8 mouse cellular contexts compared by ENCODE assay signal in genomic region chr1:171246709-171247452, GRCm38 (mm10). TPM values are rescaled to one million over a fixed set of nuclear protein-coding genes. Genes with fewer than 3 reads are reported as not detected.
DNase-seq lines count a peak whose midpoint lies in the region; ATAC-seq lines count a peak whose summit lies in the region.

No protein-coding gene starts in this region.

- DNase-seq in adipocyte (ENCODE audit: low spot score) = peak; percentile 99
- DNase-seq in embryo, embryonic 10 days (ENCODE audit: low spot score) = peak; percentile 99
- DNase-seq in gastrocnemius, postnatal 10 days = peak; percentile 98
- DNase-seq in induced T-regulatory cell, adult 2 months (ENCODE audit: low read depth) = peak; percentile 98
- DNase-seq in left cerebral cortex, adult 9 months (ENCODE audit: low spot score in 2 of 2) = peak; percentile 97 to 99
- peak; percentile 97 for DNase-seq in right cerebral cortex, postnatal 14 days
- DNase-seq in urinary bladder, postnatal 36 days (ENCODE audit: low spot score in 2 of 2) = peak; percentile 96 to 97

- ATAC-seq in megakaryocyte progenitor cell, adult 5-6 weeks (replicated peaks; ENCODE audit: poor library complexity) = peak; percentile 94

RNA-seq across cellular contexts. Expression of gene Adamts4, which starts 3.3 kb away (rescaled TPM):
- total RNA-seq in gastrocnemius, postnatal 10 days (2021) = 1 to 10 TPM; 3.9 to 8.0 TPM
- not detected in 2 replicates for total RNA-seq in megakaryocyte progenitor cell, adult 5-6 weeks (2015)
- not detected in 2 replicates for total RNA-seq in megakaryocyte progenitor cell, adult 5-6 weeks (2017)

RNA-seq across cellular contexts. Expression of gene Ndufs2, which starts 4.3 kb away (rescaled TPM):
- total RNA-seq in gastrocnemius, postnatal 10 days (2021) = 100 to 1,000 TPM; 468 to 578 TPM
- total RNA-seq in megakaryocyte progenitor cell, adult 5-6 weeks (2015) = 255 and 280 TPM in 2 replicates
- total RNA-seq in megakaryocyte progenitor cell, adult 5-6 weeks (2017) = 323 and 395 TPM in 2 replicates

RNA-seq across cellular contexts. Expression of gene Fcer1g, which starts 12.7 kb away (rescaled TPM):
- 10 to 100 TPM; 10.4 to 13.3 TPM for total RNA-seq in gastrocnemius, postnatal 10 days (2021)
- 293 and 379 TPM in 2 replicates for total RNA-seq in megakaryocyte progenitor cell, adult 5-6 weeks (2015)
- 101 and 178 TPM in 2 replicates for total RNA-seq in megakaryocyte progenitor cell, adult 5-6 weeks (2017)

RNA-seq across cellular contexts. Expression of gene Apoa2, which starts 22.0 kb away (rescaled TPM):
- total RNA-seq in gastrocnemius, postnatal 10 days (2021) = 1 to 10 TPM in 1 of 2 experiments, not detected in 1; 4.2 TPM
- 0.94 and 2.3 TPM in 2 replicates for total RNA-seq in megakaryocyte progenitor cell, adult 5-6 weeks (2015)
- total RNA-seq in megakaryocyte progenitor cell, adult 5-6 weeks (2017) = not detected in 2 replicates

RNA-seq across cellular contexts. Expression of gene B4galt3, which starts 23.2 kb away (rescaled TPM):
- total RNA-seq in gastrocnemius, postnatal 10 days (2021) = 10 to 100 TPM; 11.0 to 17.6 TPM
- total RNA-seq in megakaryocyte progenitor cell, adult 5-6 weeks (2015) = 14.7 and 16.1 TPM in 2 replicates
- total RNA-seq in megakaryocyte progenitor cell, adult 5-6 weeks (2017) = 18.0 and 22.6 TPM in 2 replicates

Comparison
In these comparisons a context has a peak if more than half of its experiments do, and no peak if none do; other contexts are left out.
1. Peak in every context shown above with its lines: DNase-seq and ATAC-seq.
2. RNA of gene Adamts4, which starts 3.3 kb away (total RNA-seq): 3.9 to 8.0 TPM in gastrocnemius, postnatal 10 days; not detected in megakaryocyte progenitor cell, adult 5-6 weeks; every median in the first group is over 4 times any median in the second.
3. RNA of gene Fcer1g, which starts 12.7 kb away (total RNA-seq): 101 to 379 TPM in megakaryocyte progenitor cell, adult 5-6 weeks; 10.4 to 13.3 TPM in gastrocnemius, postnatal 10 days; every median in the first group is over 4 times any median in the second.